Mouse (Mus musculus) lung, embryonic 14.5 days (tissue): ENCODE data around the gene Chka. TPM values are rescaled to one million over a fixed set of nuclear protein-coding genes. Genes with fewer than 3 reads are reported as not detected.

Source experiments
- ATAC-seq: fragments of 200-750 bp; cut with Nextera tagmentation; 2 replicates; pipeline ENCODE4 v1.8.0; 2017; ENCODE audit warnings: mild to moderate bottlenecking, moderate TSS enrichment, moderate library complexity; ENCODE audit not compliant: insufficient read depth
- DNase-seq: peaks from one replicate; pipeline ENCODE4 v3.0.0-alpha.2; 2015
- H3K27ac ChIP-seq: fragments of 300-500 bp; sonication (generic); 2 replicates; pipeline ENCODE4 v1.5.1; 2014; ENCODE audit warnings: low read depth, mild to moderate bottlenecking, moderate library complexity
- H3K27me3 ChIP-seq: fragments of 300-500 bp; sonication (generic); 2 replicates; pipeline ENCODE4 v1.6.1; 2014; ENCODE audit warnings: low read length, control low read depth; ENCODE audit not compliant: insufficient read depth
- H3K36me3 ChIP-seq: fragments of 300-500 bp; sonication (generic); 2 replicates; pipeline ENCODE4 v1.6.1; 2014; ENCODE audit warnings: control low read depth; ENCODE audit not compliant: insufficient read depth
- H3K4me1 ChIP-seq: fragments of 300-500 bp; sonication (generic); 2 replicates; pipeline ENCODE4 v1.6.1; 2014; ENCODE audit warnings: antibody characterized with exemption, control low read depth; ENCODE audit not compliant: insufficient read depth
- H3K4me2 ChIP-seq: fragments of 300-500 bp; sonication (generic); 2 replicates; pipeline ENCODE4 v1.6.1; 2014; ENCODE audit warnings: mild to moderate bottlenecking
- H3K4me3 ChIP-seq: fragments of 300-500 bp; sonication (generic); 2 replicates; pipeline ENCODE4 v1.5.1; 2014; ENCODE audit warnings: low read depth, low read length
- H3K9ac ChIP-seq: fragments of 300-500 bp; sonication (generic); 2 replicates; pipeline ENCODE4 v1.6.1; 2014
- H3K9me3 ChIP-seq: fragments of 300-500 bp; sonication (generic); 2 replicates; pipeline ENCODE4 v1.6.1; 2016; ENCODE audit warnings: low read depth, low read length, control low read depth
- CTCF ChIP-seq: IDR thresholded peaks from 2 replicates; pipeline ENCODE4 v1.5.1; 2016; ENCODE audit warnings: antibody characterized with exemption, low read depth
- WGBS: fragments of 180-500 bp; shearing (Covaris S2); extraction: QIAGEN DNeasy Blood & Tissue Kit; methylation state at CpG from one replicate; pipeline ENCODE4 v1.1.7; 2014; 5-methylcytosine and 5-hydroxymethylcytosine counted together
- polyA plus RNA-seq: library from polyadenylated mRNA; unstranded; fragments of >200 nt; fragmentation: Nextera tagmentation; extraction: Ambion mirVana; gene quantifications from 2 replicates; pipeline ENCODE4 v1.2.1, GENCODE M21; 2014

Gene Chka
- polyA plus RNA-seq, 1 experiment from 2014 or later: 63.0 TPM

DNA sequence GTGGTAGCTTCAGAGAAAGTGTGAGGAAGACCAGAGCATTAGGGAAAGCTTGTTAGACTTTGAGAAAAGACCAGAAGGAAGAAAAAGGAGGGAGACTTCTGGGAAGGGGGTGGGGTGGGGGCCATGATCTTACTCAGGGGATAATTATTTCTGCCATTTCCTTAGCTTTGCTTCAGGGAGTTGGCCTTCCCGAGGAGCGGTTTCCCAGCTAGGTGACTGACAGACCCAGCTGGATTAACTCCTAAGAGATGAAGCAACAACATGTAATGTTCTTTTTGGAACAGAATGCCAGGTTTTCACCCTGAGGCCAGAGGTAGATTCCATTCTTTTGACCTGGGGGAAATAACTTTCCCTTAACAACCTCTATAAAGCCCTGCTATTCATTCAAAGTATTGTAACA, 11.9 kb upstream of the Chka start:
- no peak overlapping the region for H3K9ac ChIP-seq
- no peaks in the 10 kb centered on the region for H3K36me3 ChIP-seq
- no peak for TF ChIP-seq CTCF
- H3K4me1 ChIP-seq: no peaks in the 10 kb centered on the region; the same call in 1 of the 2 replicates
- H3K4me3 ChIP-seq: no peak overlapping the region
- DNase-seq: no peak
- WGBS: 41% methylated on average over 2 of the region's 2 CpGs
- H3K9me3 ChIP-seq: no peaks in the 10 kb centered on the region
- H3K27me3 ChIP-seq: no peaks in the 10 kb centered on the region
- H3K4me2 ChIP-seq: no peak overlapping the region
- no peak for ATAC-seq
- H3K27ac ChIP-seq: peak overlapping the region; percentile 79

DNA sequence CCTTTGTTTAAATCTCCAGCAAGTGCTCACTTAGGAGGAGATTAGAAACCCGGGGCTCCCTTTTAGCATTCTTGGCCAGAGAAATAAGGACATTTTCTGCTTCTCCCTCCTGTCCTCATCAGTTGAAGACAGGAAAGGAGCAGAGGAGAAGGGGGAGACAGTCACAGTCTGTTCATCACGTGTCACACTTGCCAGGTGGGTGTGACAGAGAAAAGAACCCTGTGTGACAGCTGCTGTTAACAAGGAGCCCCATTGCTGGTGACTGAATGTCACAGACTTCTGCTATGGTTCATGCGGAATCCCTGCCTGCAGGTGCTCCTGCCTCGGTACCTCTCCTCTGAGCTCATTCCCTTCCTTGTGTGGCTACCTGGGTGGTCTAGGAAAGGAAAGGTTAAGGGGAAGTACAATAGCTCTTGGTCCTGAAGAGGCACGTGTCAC, 11.3 kb upstream of the Chka start:
- 20% methylated on average over 5 of the region's 5 CpGs for WGBS
- Histone ChIP-seq H3K9ac (no peak overlapping the region), H3K27me3 (no peaks in the 10 kb centered on the region), H3K36me3 (no peaks in the 10 kb centered on the region), H3K27ac (peak overlapping the region; percentile 79), H3K4me1 (no peaks in the 10 kb centered on the region; the same call in 1 of the 2 replicates), H3K9me3 (no peaks in the 10 kb centered on the region), H3K4me3 (no peak overlapping the region), H3K4me2 (no peak overlapping the region)
- no peak for TF ChIP-seq CTCF
- no peak for DNase-seq
- no peak for ATAC-seq

DNA sequence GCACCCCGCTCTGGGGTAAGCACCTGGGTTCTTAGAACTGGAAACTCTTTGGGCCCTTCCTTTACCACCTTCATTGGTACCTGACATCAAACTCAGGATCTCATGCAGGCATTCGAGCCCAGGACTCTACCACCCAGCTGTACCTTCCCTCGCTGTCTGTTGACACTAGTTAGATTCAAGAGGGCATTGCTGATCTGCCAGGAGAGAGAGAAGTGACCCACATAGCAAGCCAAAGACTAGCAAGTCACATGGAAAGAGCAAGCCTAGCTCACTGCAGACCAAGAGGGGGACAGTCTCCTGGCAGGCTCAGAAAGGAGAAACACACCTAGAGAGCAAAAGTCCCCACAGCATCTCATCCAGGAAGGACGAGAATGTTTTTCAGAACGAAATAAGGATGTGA, 10.9 kb upstream of the Chka start:
- Histone ChIP-seq H3K9me3 (no peaks in the 10 kb centered on the region), H3K4me3 (no peak overlapping the region), H3K9ac (no peak overlapping the region), H3K27ac (peak overlapping the region; percentile 79), H3K27me3 (no peaks in the 10 kb centered on the region), H3K36me3 (no peaks in the 10 kb centered on the region), H3K4me2 (no peak overlapping the region), H3K4me1 (no peaks in the 10 kb centered on the region; the same call in 1 of the 2 replicates)
- TF ChIP-seq CTCF: no peak
- DNase-seq (no peak), ATAC-seq (no peak)
- 56% methylated on average over 5 of the region's 5 CpGs for WGBS

DNA sequence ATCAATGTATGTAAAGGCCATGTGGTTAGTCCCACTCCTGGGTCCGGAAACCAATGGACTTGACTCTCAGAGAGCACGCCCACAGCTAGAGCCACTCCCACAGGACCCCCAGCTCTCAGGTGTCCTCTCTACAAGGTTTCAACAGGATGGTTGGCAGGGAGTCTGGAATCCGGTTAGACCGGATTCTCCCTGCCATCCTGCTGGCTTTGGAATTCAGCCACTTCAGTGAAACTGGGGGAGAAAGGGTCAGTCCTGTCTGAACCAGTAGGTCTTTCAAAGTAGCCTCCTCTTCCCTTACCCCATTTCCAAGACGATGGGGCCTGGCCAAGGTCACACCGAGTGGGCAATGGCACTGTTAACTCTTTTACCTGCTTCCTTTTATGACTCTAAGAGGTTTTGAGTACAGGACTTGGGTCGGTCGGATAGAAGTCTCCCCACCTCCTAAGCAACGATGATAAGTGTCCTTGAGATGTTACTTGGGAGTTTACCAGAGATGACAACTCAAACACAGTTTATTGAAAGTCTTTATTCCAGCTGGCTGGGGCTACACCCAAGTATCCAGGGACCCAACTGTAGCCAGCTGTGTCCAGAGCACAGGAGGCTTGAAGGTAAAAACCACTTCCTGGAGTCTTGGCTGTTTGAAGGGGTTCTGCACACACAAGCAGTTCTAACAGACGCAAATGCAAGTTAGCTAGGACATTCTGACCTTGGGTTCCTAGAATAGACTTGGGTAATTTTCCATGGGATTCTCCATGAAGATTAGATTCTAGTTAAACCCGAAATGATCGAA, 9.0 kb upstream of the Chka start:
- H3K9me3 ChIP-seq: no peaks in the 10 kb centered on the region
- H3K4me1 ChIP-seq: no peaks in the 10 kb centered on the region; the same call in 1 of the 2 replicates
- peak overlapping the region; percentile 40 for H3K4me2 ChIP-seq
- DNase-seq: peak; percentile 83
- no peaks in the 10 kb centered on the region for H3K27me3 ChIP-seq
- H3K27ac ChIP-seq: peak overlapping the region; percentile 94
- WGBS: 38% methylated on average over 12 of the region's 12 CpGs
- no peak for TF ChIP-seq CTCF
- no peak overlapping the region for H3K9ac ChIP-seq
- H3K36me3 ChIP-seq: no peaks in the 10 kb centered on the region
- no peak overlapping the region for H3K4me3 ChIP-seq
- ATAC-seq: peak; percentile 93

DNA sequence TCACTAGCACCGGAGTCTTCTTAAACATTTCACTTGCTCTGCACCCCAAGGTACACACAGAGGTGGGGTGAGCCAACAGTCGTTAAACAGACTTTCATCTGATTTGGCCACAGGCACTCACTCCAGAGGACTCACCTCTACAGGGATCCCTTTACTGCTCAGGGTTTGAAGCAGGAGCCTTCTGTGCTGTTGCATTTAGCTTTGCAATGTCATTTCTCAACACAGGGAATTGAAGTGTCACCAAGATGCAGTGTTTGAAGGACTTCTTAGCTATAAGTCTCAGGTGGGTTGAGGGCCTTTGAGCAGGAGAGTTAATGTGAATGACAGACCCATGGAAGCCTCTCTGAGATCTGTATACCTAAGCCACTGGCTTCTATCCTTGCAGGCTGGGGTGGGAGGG, 7.9 kb upstream of the Chka start:
- TF ChIP-seq CTCF: no peak
- Histone ChIP-seq H3K9me3 (no peaks in the 10 kb centered on the region), H3K4me2 (no peak overlapping the region), H3K27ac (peak overlapping the region; percentile 94), H3K9ac (no peak overlapping the region), H3K4me3 (no peak overlapping the region), H3K4me1 (no peaks in the 10 kb centered on the region; the same call in 1 of the 2 replicates), H3K36me3 (no peaks in the 10 kb centered on the region), H3K27me3 (no peaks in the 10 kb centered on the region)
- WGBS: 56% methylated on average over 2 of the region's 2 CpGs
- DNase-seq: no peak
- no peak for ATAC-seq

DNA sequence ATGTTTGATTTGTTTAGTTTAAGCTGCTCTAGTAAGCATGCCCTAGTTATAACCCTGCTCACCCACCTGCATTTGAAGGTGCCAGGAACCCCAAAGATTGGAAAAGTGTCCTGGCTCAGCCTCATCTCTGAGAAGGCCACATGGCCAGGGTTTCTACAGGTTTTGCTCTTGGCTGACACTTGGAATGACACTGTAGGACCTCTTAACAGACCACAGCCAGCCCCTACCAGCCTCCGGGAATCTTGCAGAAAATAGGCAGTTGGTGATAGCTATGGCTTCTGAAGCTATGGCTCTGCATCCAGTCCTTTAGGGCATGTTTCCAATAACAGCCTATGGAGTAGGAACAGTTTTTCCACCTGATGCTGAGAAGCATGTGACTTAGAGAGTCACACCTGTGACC, 6.7 kb upstream of the Chka start:
- H3K4me3 ChIP-seq: no peak overlapping the region
- H3K9ac ChIP-seq: no peak overlapping the region
- DNase-seq (no peak), ATAC-seq (no peak)
- H3K9me3 ChIP-seq: no peaks in the 10 kb centered on the region
- H3K27ac ChIP-seq: no peak overlapping the region
- H3K4me2 ChIP-seq: no peak overlapping the region
- no peaks in the 10 kb centered on the region; the same call in 1 of the 2 replicates for H3K4me1 ChIP-seq
- H3K36me3 ChIP-seq: no peaks in the 10 kb centered on the region
- no peak for TF ChIP-seq CTCF
- WGBS: 94% methylated on average over 1 of the region's 1 CpGs
- no peaks in the 10 kb centered on the region for H3K27me3 ChIP-seq

DNA sequence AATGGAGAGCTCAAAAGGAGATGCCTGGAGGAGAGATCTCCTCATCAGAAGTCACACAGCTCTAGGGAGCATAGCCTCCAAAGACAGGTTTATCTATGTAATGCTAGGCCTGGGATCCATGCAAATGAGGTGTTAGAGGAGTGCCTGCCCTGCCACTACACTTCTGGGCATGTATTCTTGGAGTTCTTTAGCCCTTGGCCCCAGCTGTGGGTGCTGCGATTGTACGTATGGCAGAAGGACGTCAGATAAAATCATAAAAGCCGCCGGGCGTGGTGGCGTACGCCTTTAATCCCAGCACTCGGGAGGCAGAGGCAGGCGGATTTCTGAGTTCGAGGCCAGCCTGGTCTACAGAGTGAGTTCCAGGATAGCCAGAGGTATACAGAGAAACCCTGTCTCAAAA, 6.2 kb upstream of the Chka start:
- no peak for TF ChIP-seq CTCF
- Histone ChIP-seq H3K9me3 (no peaks in the 10 kb centered on the region), H3K27ac (no peak overlapping the region; the same call in 1 of the 2 replicates), H3K4me3 (no peak overlapping the region), H3K4me2 (no peak overlapping the region), H3K4me1 (no peaks in the 10 kb centered on the region), H3K9ac (no peak overlapping the region), H3K36me3 (no peaks in the 10 kb centered on the region), H3K27me3 (no peaks in the 10 kb centered on the region)
- DNase-seq (no peak), ATAC-seq (no peak)
- WGBS: 90% methylated on average over 11 of the region's 11 CpGs
